Mouse (Mus musculus) kidney, postnatal 14 days (tissue): ENCODE data around the gene Slc25a30.

Experiments
- DNase-seq: peaks from one replicate; pipeline ENCODE4 v3.0.0; 2022; ENCODE audit warnings: mixed read lengths

Slc25a30 gene

GRCm38 (mm10) chr14:75732631-75733030 is 54.2 kb downstream of the Slc25a30 start:
- no peak for DNase-seq

- no peak for DNase-seq
These were observed 55.5 kb downstream of the Slc25a30 start for GRCm38 (mm10) chr14:75731361-75731760.

GRCm38 (mm10) chr14:75728111-75728510 is 58.7 kb downstream of the Slc25a30 start:
- no peak for DNase-seq

- DNase-seq, result peak; percentile 83
These were observed 59.8 kb downstream of the Slc25a30 start for GRCm38 (mm10) chr14:75727046-75727445.

- no peak for DNase-seq
These were observed 64.0 kb downstream of the Slc25a30 start for GRCm38 (mm10) chr14:75722816-75723215.

GRCm38 (mm10) chr14:75721977-75722563 is 64.8 kb downstream of the Slc25a30 start:
- peak; percentile 68 for DNase-seq

GRCm38 (mm10) chr14:75720121-75720520 is 66.7 kb downstream of the Slc25a30 start:
- DNase-seq, result no peak

GRCm38 (mm10) chr14:75716410-75716809 is 70.4 kb downstream of the Slc25a30 start:
- DNase-seq, result no peak

- DNase-seq, result no peak
These were observed 73.2 kb downstream of the Slc25a30 start for GRCm38 (mm10) chr14:75713661-75714060.

GRCm38 (mm10) chr14:75712687-75713086 is 74.2 kb downstream of the Slc25a30 start:
- no peak for DNase-seq

GRCm38 (mm10) chr14:75711731-75712130 is 75.1 kb downstream of the Slc25a30 start:
- no peak for DNase-seq
